Mouse (Mus musculus) embryonic facial prominence, embryonic 11.5 days (tissue): ENCODE measurements around the gene Suclg1. TPM values are rescaled to one million over a fixed set of nuclear protein-coding genes. Genes with fewer than 3 reads are reported as not detected.

Source experiments
- ATAC-seq: fragments of 200-750 bp; cut with Nextera tagmentation; replicated peaks from 2 replicates; pipeline ENCODE4 v1.8.0; 2017; ENCODE audit warnings: low read depth; ENCODE audit not compliant: insufficient number of reproducible peaks, low FRiP score, low TSS enrichment
- DNase-seq: peaks from one replicate; pipeline ENCODE4 v3.0.0-alpha.2; 2015; ENCODE audit warnings: low spot score
- H3K27ac ChIP-seq: fragments of 300-500 bp; sonication (generic); replicated peaks from 2 replicates; pipeline ENCODE4 v1.5.1; 2014; ENCODE audit warnings: mild to moderate bottlenecking, low read depth, low read length, control low read depth
- H3K27me3 ChIP-seq: fragments of 300-500 bp; sonication (generic); 2 replicates; pipeline ENCODE4 v1.6.1; 2014; ENCODE audit warnings: mild to moderate bottlenecking, low read length, moderate library complexity, mixed read lengths; ENCODE audit not compliant: control insufficient read depth, insufficient read depth
- H3K36me3 ChIP-seq: fragments of 300-500 bp; sonication (generic); replicated peaks from 2 replicates; pipeline ENCODE4 v1.6.1; 2014; ENCODE audit warnings: low read depth, mild to moderate bottlenecking, low read length, moderate library complexity, mixed read lengths; ENCODE audit not compliant: control insufficient read depth, insufficient read depth
- H3K4me1 ChIP-seq: fragments of 300-500 bp; sonication (generic); 2 replicates; pipeline ENCODE4 v1.6.1; 2014; ENCODE audit warnings: low read length, mixed read lengths; ENCODE audit not compliant: control insufficient read depth, insufficient read depth
- H3K4me2 ChIP-seq: fragments of 300-500 bp; sonication (generic); 2 replicates; pipeline ENCODE4 v1.6.1; 2014; ENCODE audit warnings: low read depth, mild to moderate bottlenecking, control low read depth, low read length, moderate library complexity
- H3K4me3 ChIP-seq: fragments of 300-500 bp; sonication (generic); 2 replicates; pipeline ENCODE4 v1.5.1; 2014; ENCODE audit warnings: low read depth, low read length, control low read depth
- H3K9ac ChIP-seq: fragments of 300-500 bp; sonication (generic); replicated peaks from 2 replicates; pipeline ENCODE4 v1.6.1; 2014; ENCODE audit warnings: mild to moderate bottlenecking, control low read depth, low read length
- H3K9me3 ChIP-seq: fragments of 300-500 bp; sonication (generic); replicated peaks from 2 replicates; pipeline ENCODE4 v1.6.1; 2016; ENCODE audit warnings: mild to moderate bottlenecking, low read length, inconsistent platforms, mixed read lengths; ENCODE audit not compliant: control insufficient read depth
- WGBS: fragments of 180-500 bp; shearing (Covaris S2); extraction: QIAGEN DNeasy Blood & Tissue Kit; methylation state at CpG from one replicate; pipeline ENCODE4 v1.1.7; 2014; 5-methylcytosine and 5-hydroxymethylcytosine counted together
- polyA plus RNA-seq: library from polyadenylated mRNA; unstranded; fragments of >200 nt; fragmentation: Nextera tagmentation; extraction: Ambion mirVana; gene quantifications from 2 replicates; pipeline ENCODE4 v1.2.1, GENCODE M21; 2014

The Suclg1 gene
- polyA plus RNA-seq, 1 experiment from 2014 or later: 177 TPM

- H3K9ac ChIP-seq: no peak overlapping the region
- H3K9me3 ChIP-seq: no peaks in the 10 kb centered on the region
- peak; percentile 66; the same call in 1 of the 2 replicates for ATAC-seq
- 29% methylated on average over 23 of the region's 23 CpGs for WGBS
- no peaks in the 10 kb centered on the region for H3K27me3 ChIP-seq
- no peaks in the 10 kb centered on the region for H3K4me1 ChIP-seq
- peak overlapping the region; percentile 27 for H3K4me3 ChIP-seq
- H3K36me3 ChIP-seq: no peaks in the 10 kb centered on the region
- no peak overlapping the region for H3K27ac ChIP-seq
- DNase-seq: peak; percentile 41
- peak overlapping the region; percentile 57 for H3K4me2 ChIP-seq
Measured at GRCm38 (mm10) chr6:73221958-73222735, 26.0 kb upstream of the Suclg1 start.

DNA sequence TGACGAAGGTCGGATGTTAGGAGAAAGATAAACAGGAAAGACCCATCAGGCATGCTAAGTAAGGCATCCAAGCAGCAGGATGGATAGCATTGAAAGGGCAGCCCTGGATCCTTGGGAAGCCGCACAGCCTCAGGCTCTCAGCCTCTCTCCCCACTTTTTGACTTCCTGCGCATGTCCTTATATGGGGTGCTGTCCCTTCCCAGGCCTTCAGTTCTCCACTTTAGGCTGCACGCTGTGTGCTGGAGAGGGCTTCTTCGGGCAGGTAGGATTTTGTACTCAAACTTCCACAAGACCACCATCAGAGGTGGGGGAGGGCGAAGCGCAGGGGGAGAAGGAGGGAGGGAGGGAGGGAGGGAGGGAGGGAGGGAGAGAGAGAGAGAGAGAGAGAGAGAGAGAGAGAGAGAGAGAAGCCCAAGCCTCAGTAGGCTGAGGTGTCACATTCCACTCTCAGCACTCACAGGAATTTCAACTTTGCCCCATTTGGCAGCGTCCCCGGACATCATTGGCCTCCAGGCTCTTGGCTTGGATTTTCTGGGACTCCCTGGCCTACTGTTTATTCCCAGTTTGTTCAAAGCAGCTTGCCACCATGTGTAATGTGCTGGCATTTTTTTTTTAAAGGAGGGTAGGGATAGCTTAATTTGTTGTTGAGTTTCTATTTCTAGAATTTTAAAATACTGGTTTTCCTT is 25.2 kb upstream of the Suclg1 start:
- Histone ChIP-seq H3K4me3 (no peak overlapping the region), H3K4me2 (peak overlapping the region; percentile 13; the same call in 1 of the 2 replicates), H3K36me3 (no peaks in the 10 kb centered on the region), H3K9ac (no peak overlapping the region), H3K9me3 (no peaks in the 10 kb centered on the region), H3K27ac (no peak overlapping the region), H3K27me3 (no peaks in the 10 kb centered on the region), H3K4me1 (no peaks in the 10 kb centered on the region)
- WGBS: 4% methylated on average over 8 of the region's 10 CpGs
- DNase-seq (peak; percentile 67), ATAC-seq (0 out of 2 replicates have a peak, but pooled peaks have one; percentile 20)

DNA sequence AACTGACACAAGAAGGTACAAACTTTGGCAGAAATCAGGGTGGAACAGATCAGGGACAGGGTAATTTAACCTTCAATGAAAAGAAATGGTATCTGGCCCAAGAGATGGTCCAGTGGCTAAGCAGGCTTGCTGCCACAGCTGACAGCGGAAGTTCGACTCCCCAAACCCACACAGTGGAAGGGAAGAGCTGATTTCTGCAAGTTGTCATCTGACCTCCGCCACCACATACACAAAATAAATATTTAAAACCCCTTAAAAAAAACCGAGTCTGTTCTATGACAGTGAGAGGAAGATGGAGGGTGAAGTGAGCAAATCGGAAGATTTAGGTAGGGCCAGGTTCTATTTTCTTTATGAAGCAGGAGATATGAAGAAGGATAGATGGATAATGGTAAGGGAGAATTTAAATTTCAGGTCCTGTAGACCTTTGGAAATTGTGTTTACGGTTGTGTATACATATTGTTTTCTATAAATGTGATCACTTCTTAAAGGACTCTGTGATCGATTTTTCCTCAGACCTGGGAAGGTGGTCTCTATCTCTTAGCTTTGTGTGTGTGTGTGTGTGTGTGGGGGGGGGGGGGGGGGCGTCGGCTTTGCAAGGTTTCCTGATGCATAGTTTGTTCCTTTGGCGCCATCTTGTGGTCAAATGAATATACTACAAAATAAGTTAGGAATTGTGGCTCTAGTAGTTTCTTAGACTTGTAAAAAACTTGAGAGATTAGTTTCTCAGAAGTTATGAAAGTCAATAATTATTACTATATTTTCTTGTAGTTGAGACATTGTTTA is 20.6 kb upstream of the Suclg1 start:
- 44% methylated on average over 10 of the region's 10 CpGs for WGBS
- H3K27me3 ChIP-seq: no peaks in the 10 kb centered on the region

GRCm38 (mm10) chr6:73228408-73228807 is 19.8 kb upstream of the Suclg1 start:
- no peaks in the 10 kb centered on the region for H3K27me3 ChIP-seq
- 0 out of 2 replicates have a peak overlapping the region, but pooled peaks have one; percentile 16 for H3K27ac ChIP-seq
- ATAC-seq (0 out of 2 replicates have a peak, but pooled peaks have one; percentile 37), DNase-seq (peak; percentile 85)
- no peak overlapping the region for H3K4me2 ChIP-seq
- H3K9ac ChIP-seq: no peak overlapping the region
- H3K9me3 ChIP-seq: no peaks in the 10 kb centered on the region
- WGBS: 21% methylated on average over 4 of the region's 4 CpGs
- no peaks in the 10 kb centered on the region for H3K36me3 ChIP-seq
- H3K4me1 ChIP-seq: no peaks in the 10 kb centered on the region
- H3K4me3 ChIP-seq: no peak overlapping the region

More for the DNA sequence above, 20.6 kb upstream of the Suclg1 start:
- Histone ChIP-seq H3K4me2 (no peak overlapping the region), H3K36me3 (no peaks in the 10 kb centered on the region), H3K9me3 (no peaks in the 10 kb centered on the region), H3K27ac (no peak overlapping the region), H3K4me3 (no peak overlapping the region), H3K9ac (no peak overlapping the region), H3K4me1 (no peaks in the 10 kb centered on the region)
- DNase-seq (peak; percentile 83), ATAC-seq (no peak)

- DNase-seq: no peak
- Histone ChIP-seq H3K27ac (0 out of 2 replicates have a peak overlapping the region, but pooled peaks have one; percentile 16), H3K4me1 (no peaks in the 10 kb centered on the region), H3K4me3 (no peak overlapping the region), H3K36me3 (no peaks in the 10 kb centered on the region), H3K4me2 (no peak overlapping the region), H3K9me3 (no peaks in the 10 kb centered on the region), H3K9ac (no peak overlapping the region), H3K27me3 (no peaks in the 10 kb centered on the region)
- no peak for ATAC-seq
- WGBS: 53% methylated on average over 3 of the region's 3 CpGs
Measured at GRCm38 (mm10) chr6:73228881-73229280, 19.3 kb upstream of the Suclg1 start.

- Histone ChIP-seq H3K9ac (no peak overlapping the region), H3K27me3 (no peaks in the 10 kb centered on the region), H3K4me1 (no peaks in the 10 kb centered on the region), H3K27ac (no peak overlapping the region), H3K4me3 (no peak overlapping the region), H3K4me2 (no peak overlapping the region), H3K9me3 (no peaks in the 10 kb centered on the region), H3K36me3 (no peaks in the 10 kb centered on the region)
- ATAC-seq (no peak), DNase-seq (no peak)
- 82% methylated on average over 12 of the region's 12 CpGs for WGBS
Measured at GRCm38 (mm10) chr6:73232152-73232584, 16.0 kb upstream of the Suclg1 start.

GRCm38 (mm10) chr6:73233202-73233726 is 14.9 kb upstream of the Suclg1 start:
- Histone ChIP-seq H3K4me3 (no peak overlapping the region), H3K36me3 (no peaks in the 10 kb centered on the region), H3K4me1 (no peaks in the 10 kb centered on the region), H3K27ac (no peak overlapping the region), H3K9me3 (no peaks in the 10 kb centered on the region), H3K27me3 (no peaks in the 10 kb centered on the region), H3K4me2 (no peak overlapping the region), H3K9ac (no peak overlapping the region)
- DNase-seq (no peak), ATAC-seq (no peak)
- WGBS: 93% methylated on average over 6 of the region's 6 CpGs
